Mouse (Mus musculus) adrenal gland, postnatal 25 days (tissue): Measurements from ENCODE around the gene Rerg. TPM values are rescaled to one million over a fixed set of nuclear protein-coding genes. Genes with fewer than 3 reads are reported as not detected.
A peak's percentile ranks its signal among the peaks of the same experiment; 100 is the strongest.

Experiments used
- DNase-seq: peaks from one replicate; pipeline ENCODE4 v3.0.0; 2021; ENCODE audit warnings: mixed read lengths
- total RNA-seq: library from RNA; stranded (reverse); gene quantifications from 2 replicates; pipeline ENCODE4 v1.2.3, GENCODE M21; 2021

The Rerg gene
- total RNA-seq, 1 experiment from 2014 or later, result 137 TPM

- no peak for DNase-seq
Measured at GRCm38 (mm10) chr6:137162481-137162880, 7.8 kb downstream of the Rerg start.

- no peak for DNase-seq
Measured at GRCm38 (mm10) chr6:137161491-137162088, 8.7 kb downstream of the Rerg start.

- no peak for DNase-seq
Measured at GRCm38 (mm10) chr6:137159372-137159926, 10.8 kb downstream of the Rerg start.

GRCm38 (mm10) chr6:137156437-137157219, 13.7 kb downstream of the Rerg start:
- DNase-seq, result no peak

GRCm38 (mm10) chr6:137155196-137156137, 14.8 kb downstream of the Rerg start:
- no peak for DNase-seq

GRCm38 (mm10) chr6:137153021-137153420, 17.3 kb downstream of the Rerg start:
- DNase-seq, result no peak

GRCm38 (mm10) chr6:137151015-137151414, 19.3 kb downstream of the Rerg start:
- DNase-seq, result no peak

- no peak for DNase-seq
Measured at GRCm38 (mm10) chr6:137149833-137150232, 20.5 kb downstream of the Rerg start.

- no peak for DNase-seq
Measured at GRCm38 (mm10) chr6:137146910-137147309, 23.4 kb downstream of the Rerg start.

- DNase-seq, result no peak
Measured at GRCm38 (mm10) chr6:137145611-137146010, 24.7 kb downstream of the Rerg start.

GRCm38 (mm10) chr6:137144958-137145535, 25.2 kb downstream of the Rerg start:
- DNase-seq, result peak; percentile 69

- DNase-seq, result no peak
Measured at GRCm38 (mm10) chr6:137144526-137144840, 25.8 kb downstream of the Rerg start.

- DNase-seq, result no peak
Measured at GRCm38 (mm10) chr6:137143818-137144525, 26.3 kb downstream of the Rerg start.

- no peak for DNase-seq
Measured at GRCm38 (mm10) chr6:137142796-137143195, 27.5 kb downstream of the Rerg start.

- no peak for DNase-seq
Measured at GRCm38 (mm10) chr6:137141247-137141820, 29.0 kb downstream of the Rerg start.

GRCm38 (mm10) chr6:137138822-137139221, 31.5 kb downstream of the Rerg start:
- DNase-seq, result no peak

GRCm38 (mm10) chr6:137138391-137138790, 31.9 kb downstream of the Rerg start:
- no peak for DNase-seq

GRCm38 (mm10) chr6:137136401-137136800, 33.9 kb downstream of the Rerg start:
- no peak for DNase-seq

GRCm38 (mm10) chr6:137135506-137136391, 34.5 kb downstream of the Rerg start:
- DNase-seq, result peak; percentile 20

GRCm38 (mm10) chr6:137131794-137132193, 38.5 kb downstream of the Rerg start:
- DNase-seq, result no peak
